Mouse (Mus musculus): ENCODE measurements around the gene Sco2. TPM values are rescaled to one million over a fixed set of nuclear protein-coding genes. Genes with fewer than 3 reads are reported as not detected.

Gene Sco2
- total RNA-seq, 2 experiments from 2014 or later = 28.5 to 29.1 TPM

DNA sequence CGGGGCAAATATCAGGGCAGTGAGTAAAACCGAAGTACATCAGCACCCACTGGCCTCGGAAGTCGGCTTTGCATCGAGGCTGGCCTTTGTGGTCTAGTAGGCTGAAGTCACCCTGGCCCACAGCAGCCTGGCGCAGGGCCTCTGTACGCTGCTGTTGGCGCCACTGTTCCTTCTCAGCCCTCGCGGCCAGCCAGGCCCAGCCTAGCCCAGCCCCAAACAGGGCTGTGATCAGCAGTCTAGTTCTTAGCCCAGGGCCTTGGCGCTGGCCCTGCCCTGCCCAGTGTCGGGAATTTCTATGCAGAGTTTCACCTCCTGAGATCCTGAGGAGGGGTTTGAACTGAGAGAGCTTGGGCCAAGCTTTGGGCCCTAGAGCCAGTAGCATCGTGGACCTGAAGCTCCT is 1.6 kb downstream of the Sco2 start:
- no peak overlapping the region for H3K4me3 ChIP-seq
- H3K27ac ChIP-seq = no peak overlapping the region
- TF ChIP-seq CTCF (IDR thresholded peaks at IDR 0.05) = no peak
- intact Hi-C loops (cut with DNase I) = loop anchor here (2.0 to 5.0 kb wide), 2 partner anchors 15 to 95 kb away; no protein-coding TSS in a partner anchor
- no peak for DNase-seq (ENCODE audit: extremely low spot score in 1 of 2, low spot score in 2 of 2)

DNA sequence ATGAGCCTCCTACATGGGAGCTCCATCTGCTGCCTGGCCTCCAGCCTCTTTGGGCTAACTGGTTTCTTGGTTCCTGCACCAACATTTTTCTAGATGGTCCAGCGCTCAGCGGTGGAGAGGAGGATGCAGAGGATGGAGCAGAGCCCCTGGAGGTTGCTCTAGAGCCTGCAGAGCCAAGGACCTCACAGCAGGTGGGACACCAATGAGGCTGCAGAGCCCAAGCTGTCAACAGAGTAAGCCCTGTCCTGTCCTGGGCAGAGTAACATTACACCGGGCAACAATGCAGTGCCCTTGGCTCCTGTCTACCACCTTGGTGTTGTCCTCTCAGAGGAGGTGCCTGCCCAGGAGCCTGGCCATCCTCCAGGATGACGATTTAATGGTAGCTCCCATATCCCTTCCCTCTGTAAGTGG is 8.5 kb downstream of the Sco2 start:
- Histone ChIP-seq H3K27ac (no peak overlapping the region), H3K4me3 (no peak overlapping the region)
- no peak for DNase-seq (ENCODE audit: extremely low spot score in 1 of 2, low spot score in 2 of 2)
- intact Hi-C loops (cut with DNase I) = no loop called here
- no peak for TF ChIP-seq CTCF (IDR thresholded peaks at IDR 0.05)

DNA sequence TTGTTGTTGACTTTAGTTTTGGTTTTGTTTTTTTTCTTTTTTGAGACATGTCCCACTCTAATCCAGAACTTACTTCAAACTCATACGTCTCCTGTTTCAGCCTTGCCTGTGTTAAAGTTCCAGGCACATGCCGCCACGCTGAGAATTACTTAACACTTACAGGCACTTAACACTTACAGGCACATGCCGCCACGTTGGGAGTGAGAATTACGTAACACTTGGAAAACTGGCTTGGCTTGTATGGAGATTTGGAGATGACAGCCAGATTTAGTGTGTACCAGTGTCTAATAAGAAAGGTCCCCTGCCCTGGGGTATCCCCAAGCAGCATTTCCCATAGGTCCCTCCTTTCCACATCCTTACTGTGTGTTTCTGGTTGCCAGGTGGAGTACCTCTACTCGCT is 10.6 kb downstream of the Sco2 start:
- no peak for DNase-seq (ENCODE audit: extremely low spot score in 1 of 2, low spot score in 2 of 2)
- no peak for TF ChIP-seq CTCF (IDR thresholded peaks at IDR 0.05)
- no peak overlapping the region for H3K27ac ChIP-seq
- intact Hi-C loops (cut with DNase I) = no loop called here
- no peak overlapping the region for H3K4me3 ChIP-seq

DNA sequence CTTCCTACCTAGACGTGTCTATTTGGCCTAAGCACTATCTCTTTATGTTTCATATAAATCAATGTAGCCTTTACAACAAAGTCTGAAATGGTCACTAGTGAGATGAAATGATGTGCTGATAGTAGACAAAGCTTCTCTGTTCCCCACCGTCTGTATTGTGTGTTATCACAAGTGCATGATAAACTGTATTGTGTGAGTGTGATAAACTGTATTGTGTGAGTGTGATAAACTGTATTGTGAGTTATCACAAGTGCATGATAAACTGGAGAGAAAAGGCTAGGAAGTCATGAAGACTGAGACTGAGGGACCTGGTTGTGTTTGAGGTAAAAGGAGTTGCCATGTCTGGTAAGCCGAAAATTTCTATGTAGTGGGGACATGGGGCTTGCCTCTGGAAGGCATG is 14.9 kb downstream of the Sco2 start:
- H3K27ac ChIP-seq = no peak overlapping the region
- TF ChIP-seq CTCF (IDR thresholded peaks at IDR 0.05) = no peak
- no peak for DNase-seq (ENCODE audit: extremely low spot score in 1 of 2, low spot score in 2 of 2)
- intact Hi-C loops (cut with DNase I) = no loop called here
- H3K4me3 ChIP-seq = no peak overlapping the region

GRCm38 (mm10) chr15:89356372-89356771 is 17.3 kb downstream of the Sco2 start:
- TF ChIP-seq CTCF (IDR thresholded peaks at IDR 0.05) = no peak
- DNase-seq (ENCODE audit: extremely low spot score in 1 of 2, low spot score in 2 of 2) = peak in 1 of 2 experiments; percentile 40
- Histone ChIP-seq H3K4me3 (peak overlapping the region; percentile 87), H3K27ac (peak overlapping the region; percentile 82)
- intact Hi-C loops (cut with DNase I) = loop anchor here (2.0 kb wide), 1 partner anchor 16 kb away; the partner anchor contains the start of gene Sco2

DNA sequence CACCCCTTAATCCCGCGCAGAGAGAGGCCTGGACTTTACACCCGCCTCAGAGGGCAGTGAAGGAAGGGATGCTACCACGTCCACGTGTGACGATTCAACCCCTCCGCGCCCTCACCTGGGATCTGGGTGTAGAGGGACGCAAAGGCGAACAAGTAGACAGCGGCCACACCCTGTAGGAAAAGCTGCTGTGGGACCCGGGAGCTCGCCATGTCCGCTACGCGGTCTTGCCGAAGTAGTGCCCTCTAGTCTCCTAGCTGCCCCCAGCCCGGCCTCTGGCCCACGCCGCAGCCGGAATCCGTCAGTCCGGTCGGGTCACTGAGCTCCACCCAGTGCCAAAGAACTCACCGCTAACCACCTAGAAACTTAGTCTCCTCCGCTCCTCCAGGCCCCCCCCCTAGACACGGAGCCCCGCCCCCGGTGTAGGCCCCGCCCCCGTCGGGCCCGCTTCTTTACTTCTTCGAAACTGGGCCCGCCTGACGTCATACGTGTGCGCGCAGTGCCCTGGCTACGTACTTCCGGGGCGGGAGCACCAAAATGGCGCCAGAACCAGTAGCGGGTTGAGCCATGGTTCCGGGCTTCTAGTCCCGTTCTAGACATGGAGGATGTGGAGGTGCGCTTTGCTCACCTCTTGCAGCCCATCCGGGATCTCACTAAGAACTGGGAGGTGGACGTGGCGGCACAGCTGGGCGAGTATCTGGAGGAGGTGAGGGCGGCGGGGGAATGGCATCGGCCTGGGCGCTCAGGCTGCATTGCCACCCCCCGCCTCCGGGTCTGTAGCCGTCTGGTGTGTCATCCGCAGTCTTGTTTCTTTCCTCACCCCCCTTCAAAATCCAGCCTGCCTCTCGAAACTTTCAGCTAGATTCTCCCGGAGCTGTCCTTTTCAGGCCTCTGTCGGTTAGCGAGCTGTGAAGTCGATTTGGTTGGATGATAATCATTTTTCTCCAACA is 18.1 kb downstream of the Sco2 start, which contains the start of the genes Lmf2 and Ncaph2:
TSS of gene Lmf2 (minus strand) at position 419 of the 947 bp plus-strand sequence.
TSS of gene Ncaph2 (plus strand) at position 479 of the 947 bp plus-strand sequence.
- Histone ChIP-seq H3K4me3 (peak within 1 kb of the TSS; percentile 87), H3K27ac (peak within 1 kb of the TSS; percentile 82)
- TF ChIP-seq CTCF (IDR thresholded peaks at IDR 0.05) = no peak; the same call in 1 of the 2 replicates
- DNase-seq (ENCODE audit: extremely low spot score in 1 of 2, low spot score in 2 of 2) = peak; percentile 92 to 96
- intact Hi-C loops (cut with DNase I) = loop anchor here (2.0 kb wide), 2 partner anchors 17 to 41 kb away; partner anchors contain the start of genes Sbf1 and Sco2

DNA sequence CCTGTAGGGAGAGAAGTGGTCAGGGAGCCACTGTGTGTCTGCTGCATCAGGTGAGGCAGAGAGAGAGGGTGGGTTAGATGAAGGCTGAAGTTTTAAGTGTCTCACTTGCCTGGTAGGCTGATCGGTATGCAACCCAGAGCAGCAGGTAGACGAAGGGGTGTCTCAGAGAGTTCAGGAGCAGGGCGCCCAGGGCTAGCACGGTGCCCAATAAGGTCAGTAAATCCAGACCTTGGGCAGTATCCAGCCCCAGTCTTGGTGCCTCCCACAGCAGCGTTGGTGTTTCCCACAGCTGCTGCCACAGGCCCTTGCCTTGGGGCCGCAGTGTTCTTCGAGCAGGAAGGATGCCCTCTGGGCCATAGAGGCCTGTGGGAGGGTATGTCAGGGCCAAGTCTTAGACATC is 19.2 kb downstream of the Sco2 start:
- intact Hi-C loops (cut with DNase I) = loop anchor here (2.0 kb wide), 1 partner anchor 40 kb away; the partner anchor contains the start of gene Sbf1
- peak overlapping the region; percentile 87 for H3K4me3 ChIP-seq
- DNase-seq (ENCODE audit: extremely low spot score in 1 of 2, low spot score in 2 of 2) = no peak

GRCm38 (mm10) chr15:89353837-89354236 is 19.8 kb downstream of the Sco2 start:
- DNase-seq (ENCODE audit: extremely low spot score in 1 of 2, low spot score in 2 of 2) = no peak
- Histone ChIP-seq H3K4me3 (no peak overlapping the region), H3K27ac (no peak overlapping the region)
- intact Hi-C loops (cut with DNase I) = loop anchor here (2.0 kb wide), 1 partner anchor 39 kb away; the partner anchor contains the start of gene Sbf1
- no peak for TF ChIP-seq CTCF (IDR thresholded peaks at IDR 0.05)

More for the DNA sequence above, 19.2 kb downstream of the Sco2 start:
- TF ChIP-seq CTCF (IDR thresholded peaks at IDR 0.05) = no peak
- no peak overlapping the region for H3K27ac ChIP-seq

DNA sequence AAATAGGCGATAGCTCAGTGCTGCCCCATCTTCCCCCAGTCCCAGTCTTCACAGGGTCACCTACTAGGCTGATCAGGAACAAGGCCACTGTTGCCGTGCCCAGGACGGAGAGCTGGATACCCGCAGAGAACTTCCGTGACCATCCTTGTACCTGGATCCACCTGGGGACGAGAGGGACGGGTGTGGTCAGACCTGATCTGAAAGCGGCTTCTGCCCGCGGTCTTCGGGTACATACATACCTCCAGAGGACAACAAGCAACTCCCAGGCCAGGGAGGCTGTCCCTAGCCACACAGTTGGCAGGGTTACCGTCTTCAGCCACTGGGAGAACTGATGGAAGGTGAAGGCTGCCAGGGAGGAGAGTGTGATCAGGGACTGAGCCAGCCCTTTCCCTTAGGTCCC is 20.9 kb downstream of the Sco2 start:
- Histone ChIP-seq H3K4me3 (no peak overlapping the region), H3K27ac (no peak overlapping the region)
- intact Hi-C loops (cut with DNase I) = no loop called here
- DNase-seq (ENCODE audit: extremely low spot score in 1 of 2, low spot score in 2 of 2) = no peak
- no peak for TF ChIP-seq CTCF (IDR thresholded peaks at IDR 0.05)

DNA sequence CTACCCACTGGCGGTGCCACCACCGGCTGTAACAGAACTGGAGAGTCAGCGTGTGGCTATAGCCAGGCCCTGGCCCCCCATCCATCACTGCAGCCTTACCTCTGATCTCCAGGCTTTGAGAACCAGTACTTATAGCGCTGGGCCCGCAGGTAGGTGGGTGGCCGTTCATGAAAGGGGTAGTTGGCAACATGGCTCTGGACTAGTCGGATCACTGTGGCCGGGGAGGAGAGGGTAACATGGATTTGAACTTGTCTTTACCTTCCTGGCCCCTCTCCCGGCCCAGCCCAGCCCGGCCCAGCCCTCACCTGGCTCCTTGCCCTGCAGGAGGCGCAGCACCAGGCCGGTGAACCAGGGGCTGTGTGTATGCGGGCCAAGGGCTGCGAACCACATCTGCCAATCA is 21.6 kb downstream of the Sco2 start:
- H3K27ac ChIP-seq = no peak overlapping the region
- intact Hi-C loops (cut with DNase I) = no loop called here
- no peak for TF ChIP-seq CTCF (IDR thresholded peaks at IDR 0.05)
- no peak for DNase-seq (ENCODE audit: extremely low spot score in 1 of 2, low spot score in 2 of 2)
- no peak overlapping the region for H3K4me3 ChIP-seq

DNA sequence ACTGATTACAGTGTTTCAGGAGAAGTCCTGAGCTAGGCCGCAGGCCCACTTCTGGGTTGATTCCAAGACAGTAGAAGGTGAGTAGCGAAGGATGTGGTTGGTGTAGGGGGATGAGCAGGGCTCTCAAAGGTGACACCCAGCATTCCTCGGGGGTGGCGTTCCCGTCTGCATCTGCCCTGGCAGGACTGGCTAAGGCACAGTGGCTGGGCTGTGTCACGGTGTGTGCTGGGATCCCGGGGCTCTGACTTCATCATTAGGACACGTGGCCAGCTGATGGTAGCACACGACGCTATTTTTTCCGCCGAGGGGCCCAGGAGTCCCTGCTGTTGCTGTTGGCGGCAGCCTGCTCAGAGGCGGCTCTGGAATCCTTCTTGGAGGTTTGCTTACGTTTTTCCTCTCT is 22.3 kb downstream of the Sco2 start:
- intact Hi-C loops (cut with DNase I) = no loop called here
- no peak for TF ChIP-seq CTCF (IDR thresholded peaks at IDR 0.05)
- Histone ChIP-seq H3K27ac (no peak overlapping the region), H3K4me3 (no peak overlapping the region)
- DNase-seq (ENCODE audit: extremely low spot score in 1 of 2, low spot score in 2 of 2) = no peak

DNA sequence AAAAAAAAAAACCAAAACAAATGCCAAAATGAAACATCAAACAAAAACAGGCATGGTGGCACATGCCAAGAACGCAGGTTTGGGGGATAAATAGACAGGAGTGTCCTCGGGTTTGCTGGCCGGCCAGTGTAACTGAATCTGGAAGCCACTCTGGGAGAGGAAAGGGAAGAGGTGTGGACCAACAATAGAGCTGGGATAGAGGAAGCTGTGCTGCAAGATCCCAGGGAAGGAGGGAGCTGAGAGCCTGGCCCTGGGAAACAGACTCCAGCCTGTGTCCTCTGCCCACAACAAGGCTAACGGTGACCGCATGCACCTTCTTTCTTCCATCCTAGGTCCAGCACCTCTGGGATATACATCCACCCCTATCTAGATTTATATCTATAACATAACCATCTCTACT is 23.2 kb downstream of the Sco2 start:
- no peak for TF ChIP-seq CTCF (IDR thresholded peaks at IDR 0.05)
- no peak overlapping the region for H3K4me3 ChIP-seq
- no peak overlapping the region for H3K27ac ChIP-seq
- intact Hi-C loops (cut with DNase I) = no loop called here
- no peak for DNase-seq (ENCODE audit: extremely low spot score in 1 of 2, low spot score in 2 of 2)
